Mouse (Mus musculus) heart, embryonic 12.5 days (tissue): ENCODE data around the gene Sstr5. TPM values are rescaled to one million over a fixed set of nuclear protein-coding genes. Genes with fewer than 3 reads are reported as not detected.

Experiments
- ATAC-seq: fragments of 200-750 bp; cut with Nextera tagmentation; 2 replicates; pipeline ENCODE4 v1.8.0; 2017; ENCODE audit warnings: moderate TSS enrichment, moderate library complexity; ENCODE audit not compliant: insufficient number of reproducible peaks, low FRiP score
- H3K27ac ChIP-seq: fragments of 300-500 bp; sonication (generic); 2 replicates; pipeline ENCODE4 v1.5.1; 2016; ENCODE audit warnings: mild to moderate bottlenecking, moderate library complexity; ENCODE audit not compliant: poor library complexity, severe bottlenecking
- H3K27me3 ChIP-seq: fragments of 300-500 bp; sonication (generic); replicated peaks from 2 replicates; pipeline ENCODE4 v1.6.1; 2016; ENCODE audit warnings: mild to moderate bottlenecking, moderate library complexity
- H3K36me3 ChIP-seq: fragments of 300-500 bp; sonication (generic); 2 replicates; pipeline ENCODE4 v1.6.1; 2016; ENCODE audit warnings: mild to moderate bottlenecking, moderate library complexity
- H3K4me1 ChIP-seq: fragments of 300-500 bp; sonication (generic); replicated peaks from 2 replicates; pipeline ENCODE4 v1.6.1; 2016; ENCODE audit warnings: mild to moderate bottlenecking
- H3K4me2 ChIP-seq: fragments of 300-500 bp; sonication (generic); 2 replicates; pipeline ENCODE4 v1.6.1; 2016; ENCODE audit warnings: mild to moderate bottlenecking, moderate library complexity
- H3K4me3 ChIP-seq: fragments of 300-500 bp; sonication (generic); 2 replicates; pipeline ENCODE4 v1.5.1; 2016; ENCODE audit warnings: mild to moderate bottlenecking
- H3K9ac ChIP-seq: fragments of 300-500 bp; sonication (generic); 2 replicates; pipeline ENCODE4 v1.6.1; 2016; ENCODE audit warnings: mild to moderate bottlenecking, moderate library complexity
- H3K9me3 ChIP-seq: fragments of 300-500 bp; sonication (generic); replicated peaks from 2 replicates; pipeline ENCODE4 v1.6.1; 2016; ENCODE audit warnings: mild to moderate bottlenecking, moderate library complexity
- WGBS: fragments of 180-500 bp; shearing (Covaris S2); methylation state at CpG from one replicate; pipeline ENCODE4 v1.1.7; 2016; 5-methylcytosine and 5-hydroxymethylcytosine counted together
- polyA plus RNA-seq: library from polyadenylated mRNA; unstranded; fragments of >200 nt; fragmentation: Nextera tagmentation; extraction: Ambion mirVana; gene quantifications from 2 replicates; pipeline ENCODE4 v1.2.1, GENCODE M21; 2016

The Sstr5 gene
- polyA plus RNA-seq, 1 experiment from 2014 or later, result 0.63 TPM

DNA sequence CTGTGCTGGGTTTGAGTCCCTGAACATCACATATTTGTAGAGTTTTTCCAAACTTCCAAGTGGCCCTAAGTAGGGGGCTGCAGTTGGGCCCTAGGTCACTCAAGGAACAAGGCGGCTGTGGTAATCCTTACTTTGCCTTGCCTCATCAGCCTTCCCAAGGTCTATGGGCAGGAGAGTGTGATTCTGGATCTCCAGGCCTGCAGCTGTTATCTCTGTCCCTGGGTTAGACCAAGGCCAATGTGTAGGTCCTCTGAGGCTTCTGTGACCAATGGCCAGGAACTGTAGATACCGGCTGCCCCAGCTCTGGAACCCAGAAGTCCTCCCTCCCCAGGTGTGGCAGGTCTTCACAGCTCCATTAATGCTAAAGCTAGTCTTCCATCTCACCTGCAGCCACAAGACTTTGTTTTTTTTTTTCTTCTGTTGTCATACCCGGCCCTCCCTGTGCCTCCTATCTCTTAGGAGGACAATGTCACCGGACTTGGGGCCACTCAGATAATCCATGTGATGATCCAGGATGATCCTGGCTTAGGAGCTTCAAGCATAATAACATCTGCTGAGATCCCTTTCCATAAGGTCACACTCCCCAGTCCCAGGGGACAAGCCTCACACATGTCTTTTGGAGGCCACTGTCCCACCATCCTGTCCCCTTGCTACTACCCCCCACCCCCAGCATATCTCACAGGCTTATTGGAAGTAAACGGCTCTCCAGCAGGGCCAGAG is 44.7 kb downstream of the Sstr5 start:
- Histone ChIP-seq H3K27me3 (no peaks in the 10 kb centered on the region), H3K9me3 (no peaks in the 10 kb centered on the region), H3K4me2 (no peak overlapping the region), H3K4me1 (peaks cover 22% of the 10 kb centered on the region), H3K36me3 (no peaks in the 10 kb centered on the region), H3K27ac (no peak overlapping the region), H3K4me3 (no peak overlapping the region), H3K9ac (no peak overlapping the region)
- WGBS, result 72% methylated on average over 5 of the region's 5 CpGs
- ATAC-seq, result no peak

DNA sequence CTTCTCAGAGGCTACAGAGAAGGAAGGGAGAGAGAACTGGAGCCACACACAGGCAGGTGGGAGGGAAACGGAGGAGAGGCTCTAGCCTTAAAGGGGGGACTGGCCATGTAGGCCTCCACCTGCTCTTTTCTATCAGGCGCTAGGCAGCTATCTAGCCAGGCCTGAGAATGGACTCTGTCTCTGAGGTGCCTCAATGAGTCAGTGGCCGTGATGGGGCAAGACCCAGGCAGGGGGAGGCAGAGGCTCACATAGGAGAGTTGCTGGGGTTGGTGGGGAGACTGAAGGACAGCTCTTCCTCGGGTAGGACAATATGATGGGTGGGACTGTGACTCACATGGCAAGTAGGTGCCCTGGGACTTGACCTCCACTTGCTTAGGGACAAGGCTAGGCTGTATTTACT is 46.8 kb downstream of the Sstr5 start:
- H3K4me1 ChIP-seq, result peaks cover 22% of the 10 kb centered on the region
- no peaks in the 10 kb centered on the region for H3K36me3 ChIP-seq
- H3K4me2 ChIP-seq, result no peak overlapping the region
- no peak overlapping the region for H3K27ac ChIP-seq
- WGBS, result 55% methylated on average over 4 of the region's 4 CpGs
- H3K4me3 ChIP-seq, result no peak overlapping the region
- ATAC-seq, result no peak
- no peak overlapping the region for H3K9ac ChIP-seq
- H3K27me3 ChIP-seq, result no peaks in the 10 kb centered on the region
- no peaks in the 10 kb centered on the region for H3K9me3 ChIP-seq

DNA sequence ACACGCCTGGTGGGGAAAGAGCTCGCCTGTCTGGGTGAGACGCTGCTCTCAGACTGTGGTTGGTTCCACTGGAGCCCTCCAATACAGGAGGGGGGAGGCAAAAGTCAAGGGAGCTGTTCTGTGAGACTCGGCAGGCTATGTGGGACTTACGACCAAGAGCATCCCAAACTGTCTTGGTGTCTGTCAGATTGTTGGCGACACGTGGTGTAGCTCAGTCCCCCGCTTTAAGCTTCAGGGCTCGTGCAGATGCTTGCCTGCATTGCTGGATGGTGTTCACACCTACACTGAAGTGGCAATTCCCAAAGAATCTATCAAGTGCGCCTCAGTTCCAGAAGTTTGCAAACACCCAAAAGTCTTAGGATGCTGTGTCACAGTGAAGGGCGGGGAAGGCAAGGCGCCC is 49.2 kb downstream of the Sstr5 start:
- Histone ChIP-seq H3K9me3 (no peaks in the 10 kb centered on the region), H3K9ac (no peak overlapping the region), H3K4me2 (no peak overlapping the region), H3K36me3 (no peaks in the 10 kb centered on the region), H3K4me3 (no peak overlapping the region), H3K4me1 (peaks cover 13% of the 10 kb centered on the region), H3K27me3 (no peaks in the 10 kb centered on the region), H3K27ac (no peak overlapping the region)
- 66% methylated on average over 12 of the region's 12 CpGs for WGBS
- ATAC-seq, result no peak

DNA sequence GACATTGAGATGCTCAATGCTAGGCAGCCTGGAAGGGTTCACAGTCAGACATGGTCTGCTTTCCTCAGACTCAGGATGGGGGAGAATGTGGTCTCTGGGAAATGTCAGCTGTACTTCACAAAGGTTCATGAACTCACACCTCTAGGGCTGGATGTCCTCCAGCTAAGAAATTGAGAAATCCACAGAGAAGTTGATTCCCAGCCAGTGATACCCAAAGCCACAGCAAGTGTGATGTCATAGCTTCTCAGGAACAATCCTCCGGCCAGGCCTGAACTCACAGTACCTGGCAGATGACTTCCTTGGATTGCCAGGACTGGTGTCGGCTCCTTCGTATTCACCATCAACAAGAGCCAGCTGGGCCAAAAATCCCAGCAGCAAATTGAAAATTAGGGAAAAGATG is 51.2 kb downstream of the Sstr5 start:
- ATAC-seq, result no peak
- Histone ChIP-seq H3K9me3 (no peaks in the 10 kb centered on the region), H3K9ac (no peak overlapping the region), H3K27ac (no peak overlapping the region), H3K4me3 (no peak overlapping the region), H3K36me3 (no peaks in the 10 kb centered on the region), H3K4me1 (peaks cover 13% of the 10 kb centered on the region), H3K27me3 (no peaks in the 10 kb centered on the region), H3K4me2 (no peak overlapping the region)
- 77% methylated on average over 3 of the region's 3 CpGs for WGBS

DNA sequence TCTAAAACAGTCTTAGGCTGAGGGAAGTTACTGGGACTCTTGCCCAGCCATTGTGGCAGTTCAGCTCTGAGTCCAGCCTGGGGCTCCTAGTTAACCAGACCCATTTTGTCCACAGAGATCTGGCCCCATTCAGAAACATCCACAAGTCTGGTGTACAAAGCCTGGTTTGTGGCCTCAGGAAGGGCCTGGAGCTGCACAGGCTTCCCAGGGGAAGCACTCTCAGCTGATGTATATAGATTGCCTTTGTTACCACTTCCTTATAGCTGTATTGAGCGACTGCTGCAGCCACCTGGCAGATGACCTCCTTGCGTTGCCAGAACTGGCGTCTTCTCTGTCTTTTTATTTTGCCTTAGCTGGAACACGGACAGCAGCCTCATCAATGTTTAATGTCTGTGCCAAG is 52.0 kb downstream of the Sstr5 start:
- Histone ChIP-seq H3K9ac (no peak overlapping the region), H3K27ac (no peak overlapping the region), H3K4me1 (peaks cover 9% of the 10 kb centered on the region), H3K9me3 (no peaks in the 10 kb centered on the region), H3K4me3 (no peak overlapping the region), H3K4me2 (no peak overlapping the region), H3K27me3 (no peaks in the 10 kb centered on the region), H3K36me3 (no peaks in the 10 kb centered on the region)
- no peak for ATAC-seq
- 62% methylated on average over 4 of the region's 4 CpGs for WGBS

DNA sequence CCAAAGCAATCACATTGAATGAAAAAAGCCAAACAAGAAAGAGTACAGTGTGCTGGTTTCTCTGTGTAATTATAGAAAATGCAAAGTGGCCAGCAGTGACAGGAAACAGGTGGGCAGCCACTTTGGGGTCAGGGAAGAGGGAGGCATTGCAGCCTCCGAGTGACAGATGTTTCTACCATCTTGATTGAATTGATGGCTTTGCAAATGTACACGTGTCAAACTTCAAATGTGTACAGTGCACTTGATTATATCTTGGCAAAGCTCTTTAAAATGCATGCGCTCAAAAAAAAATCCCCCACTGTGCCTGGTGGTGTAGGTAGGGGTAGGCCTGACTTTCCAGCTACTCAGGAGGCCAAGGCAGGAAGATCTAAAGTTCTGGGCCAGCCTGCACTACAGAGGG is 54.2 kb downstream of the Sstr5 start:
- Histone ChIP-seq H3K4me1 (peaks cover 12% of the 10 kb centered on the region), H3K4me3 (no peak overlapping the region), H3K27me3 (no peaks in the 10 kb centered on the region), H3K36me3 (no peaks in the 10 kb centered on the region), H3K27ac (no peak overlapping the region), H3K9me3 (no peaks in the 10 kb centered on the region), H3K4me2 (no peak overlapping the region), H3K9ac (no peak overlapping the region)
- ATAC-seq, result no peak
- 66% methylated on average over 3 of the region's 3 CpGs for WGBS

DNA sequence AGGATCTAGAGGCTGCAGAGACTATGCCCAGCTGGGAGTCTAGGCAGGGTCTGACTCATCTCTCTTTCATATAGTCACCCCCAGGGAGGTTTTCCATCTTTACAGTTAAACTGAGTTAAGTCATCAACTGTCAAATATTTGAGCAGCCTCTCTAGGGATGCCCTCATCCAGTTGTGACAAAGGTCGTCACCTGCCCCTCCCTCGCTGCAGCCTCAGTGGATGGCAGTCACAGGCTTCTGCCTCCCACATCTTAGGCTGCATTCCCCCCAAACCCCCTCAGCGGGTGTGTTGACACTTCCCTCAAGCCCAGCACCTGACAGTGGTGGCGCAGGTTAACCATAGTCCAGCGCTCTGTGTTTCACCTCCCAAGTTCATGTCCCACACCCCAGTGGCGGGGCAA is 55.7 kb downstream of the Sstr5 start:
- Histone ChIP-seq H3K9me3 (no peaks in the 10 kb centered on the region), H3K9ac (no peak overlapping the region), H3K27ac (no peak overlapping the region), H3K4me2 (no peak overlapping the region), H3K36me3 (no peaks in the 10 kb centered on the region), H3K27me3 (no peaks in the 10 kb centered on the region), H3K4me1 (peaks cover 15% of the 10 kb centered on the region), H3K4me3 (no peak overlapping the region)
- ATAC-seq, result no peak
- WGBS, result 71% methylated on average over 6 of the region's 6 CpGs

Other genes starting within 250 kb of the Sstr5 start
- gene Baiap3, start 240.9 kb downstream of the Sstr5 start, polyA plus RNA-seq, result 0.18 and 0.42 TPM in 2 replicates
- gene Ube2i, start 222.7 kb downstream of the Sstr5 start, polyA plus RNA-seq, result 459 and 468 TPM in 2 replicates
- gene Prss34, start 198.9 kb downstream of the Sstr5 start, polyA plus RNA-seq, result not detected in 2 replicates
- gene Prss28, start 188.6 kb downstream of the Sstr5 start, polyA plus RNA-seq, result not detected in 2 replicates
- not detected in 2 replicates for gene Prss29, start 178.6 kb downstream of the Sstr5 start, polyA plus RNA-seq
- gene Tpsab1, start 151.7 kb downstream of the Sstr5 start, polyA plus RNA-seq, result not detected in 2 replicates
- not detected in 2 replicates for gene Tpsb2, start 131.0 kb downstream of the Sstr5 start, polyA plus RNA-seq
- not detected in 2 replicates for gene Tpsg1, start 128.0 kb downstream of the Sstr5 start, polyA plus RNA-seq
- gene Cacna1h, start 63.5 kb downstream of the Sstr5 start, polyA plus RNA-seq, result 13.5 and 16.3 TPM in 2 replicates
- gene Tekt4, start 42.7 kb downstream of the Sstr5 start, polyA plus RNA-seq, result 0.45 and 0.54 TPM in 2 replicates
- gene Sox8, start 73.4 kb upstream of the Sstr5 start, polyA plus RNA-seq, result 1.6 and 1.9 TPM in 2 replicates
- 34.6 and 35.3 TPM in 2 replicates for gene Lmf1, start 81.8 kb upstream of the Sstr5 start, polyA plus RNA-seq
- 1.5 and 4.9 TPM in 2 replicates for gene Gng13, start 219.9 kb upstream of the Sstr5 start, polyA plus RNA-seq
- gene Chtf18, start 230.1 kb upstream of the Sstr5 start, polyA plus RNA-seq, result 22.4 and 23.0 TPM in 2 replicates
- 11.3 and 12.5 TPM in 2 replicates for gene Rpusd1, start 230.4 kb upstream of the Sstr5 start, polyA plus RNA-seq
- not detected in 2 replicates for gene Mslnl, start 238.8 kb upstream of the Sstr5 start, polyA plus RNA-seq